Mouse (Mus musculus): ENCODE results near the gene Slc6a20a.

Gene Slc6a20a

DNA sequence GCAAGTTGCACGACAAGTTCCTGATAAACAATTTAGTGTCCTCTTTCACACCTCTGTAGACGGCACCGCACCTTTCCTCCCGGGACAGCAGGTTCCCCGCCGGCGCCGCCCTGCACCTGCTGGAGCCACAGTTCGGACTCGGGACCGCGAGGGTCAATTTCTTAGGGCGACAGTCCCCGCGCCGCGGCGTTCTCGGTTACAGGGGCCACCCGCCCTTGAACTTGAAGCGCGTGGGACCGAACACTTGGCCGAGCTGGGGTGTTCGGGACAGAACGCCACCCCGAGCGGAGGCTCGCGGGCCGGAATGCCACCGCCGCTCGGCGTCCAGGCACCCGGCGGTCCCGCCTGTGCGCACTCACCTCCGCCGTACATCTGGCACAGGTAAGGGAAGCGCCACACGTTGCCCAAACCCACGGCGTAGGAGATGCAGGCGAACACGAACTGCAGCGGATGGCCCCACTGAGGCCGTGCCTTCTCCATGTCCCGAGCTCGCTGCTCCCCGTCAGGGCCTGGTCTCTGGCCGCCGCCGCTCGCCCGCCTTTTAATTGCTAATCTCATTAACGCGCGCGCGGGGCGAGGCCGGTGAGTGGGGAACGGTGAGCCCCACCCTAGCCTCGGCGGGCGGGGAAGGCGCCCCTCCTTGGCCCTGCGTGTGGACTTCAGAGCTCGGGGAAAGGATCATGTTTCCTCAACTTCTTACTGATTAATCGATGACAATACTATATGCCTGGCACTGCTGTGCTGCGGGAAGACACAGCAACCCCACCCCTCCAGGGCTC lies at the start of gene Slc6a20a, which contains the start of gene Ccr9:
TSS of gene Slc6a20a (minus strand) at position 559 of the 779 bp plus-strand sequence.
TSS of gene Ccr9 (plus strand) at position 113 of the 779 bp plus-strand sequence.
- Histone ChIP-seq H3K36me3 (ENCODE audit: insufficient read depth, low read length) (no peaks in the 10 kb centered on the region), H3K9me3 (ENCODE audit: low read length) (no peaks in the 10 kb centered on the region), H3K4me1 (replicated peaks; ENCODE audit: low read depth, low read length) (peaks cover 11% of the 10 kb centered on the region), H3K4me3 (replicated peaks; ENCODE audit: low read length) (peak within 1 kb of the TSS; percentile 74), H3K27me3 (ENCODE audit: insufficient read depth, low read length) (peaks cover 71% of the 10 kb centered on the region)
- TF ChIP-seq CTCF (conservative IDR thresholded peaks at IDR 0.05; ENCODE audit: low read length): no peak
- no peak for TF ChIP-seq NANOG (IDR thresholded peaks at IDR 0.05; ENCODE audit: borderline replicate concordance, low read length)
- TF ChIP-seq POU5F1 (IDR thresholded peaks at IDR 0.05; ENCODE audit: borderline replicate concordance, low read length): no peak

DNA sequence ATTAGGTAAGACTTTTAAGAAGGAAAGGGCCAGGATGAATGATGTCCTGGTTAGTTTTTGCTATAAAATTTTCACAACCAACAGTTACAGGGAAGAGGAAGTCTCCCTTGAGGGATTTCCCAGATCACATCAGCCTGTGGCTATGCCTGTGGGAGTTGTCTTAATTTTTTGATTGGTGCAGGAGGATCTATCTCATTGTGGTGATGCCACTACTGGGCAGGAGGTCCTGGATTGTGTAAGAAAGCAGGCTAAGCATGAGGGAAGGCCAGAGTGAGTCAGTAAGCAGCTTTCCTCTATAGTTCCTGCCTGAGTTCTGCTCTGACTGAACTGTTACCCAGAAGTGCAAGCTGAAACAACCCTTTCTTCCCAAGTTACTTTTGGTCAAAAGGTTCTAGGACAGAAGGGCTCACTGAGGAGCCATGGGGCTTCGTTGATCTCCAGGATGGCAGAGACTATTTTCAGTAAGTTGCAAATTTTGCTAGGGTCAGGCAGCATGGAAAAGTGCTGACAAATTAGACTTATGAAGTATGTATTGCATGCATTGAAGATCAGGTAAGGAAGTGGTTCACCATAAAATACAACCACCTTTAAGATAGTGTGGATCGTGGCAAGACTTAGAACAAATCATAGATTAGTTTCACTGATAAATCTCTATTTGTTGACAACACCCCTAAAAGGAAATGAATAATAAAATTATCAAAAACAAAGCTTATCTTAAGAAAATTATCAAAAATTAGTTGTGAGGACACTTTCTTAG lies 44.2 kb upstream of the Slc6a20a start:
- H3K4me3 ChIP-seq (replicated peaks; ENCODE audit: low read length): no peak overlapping the region
- H3K36me3 ChIP-seq (ENCODE audit: insufficient read depth, low read length): no peaks in the 10 kb centered on the region
- H3K27me3 ChIP-seq (ENCODE audit: insufficient read depth, low read length): 0 out of 2 replicates have a peak, but pooled peaks cover 3% of the 10 kb centered on the region
- H3K4me1 ChIP-seq (replicated peaks; ENCODE audit: low read depth, low read length): no peaks in the 10 kb centered on the region
- TF ChIP-seq POU5F1 (IDR thresholded peaks at IDR 0.05; ENCODE audit: borderline replicate concordance, low read length): no peak
- TF ChIP-seq CTCF (conservative IDR thresholded peaks at IDR 0.05; ENCODE audit: low read length): no peak
- no peak for TF ChIP-seq NANOG (IDR thresholded peaks at IDR 0.05; ENCODE audit: borderline replicate concordance, low read length)
- peaks cover 15% of the 10 kb centered on the region; the same call in 1 of the 2 replicates for H3K9me3 ChIP-seq (ENCODE audit: low read length)

GRCm38 (mm10) chr9:123717186-123718008 lies 38.7 kb upstream of the Slc6a20a start, which contains the start of gene Lztfl1:
Gene Lztfl1, minus strand, starts transcription at chr9:123717697.
- Histone ChIP-seq H3K9me3 (ENCODE audit: low read length) (no peaks in the 10 kb centered on the region), H3K4me3 (replicated peaks; ENCODE audit: low read length) (peak within 1 kb of the TSS; percentile 81), H3K4me1 (replicated peaks; ENCODE audit: low read depth, low read length) (no peaks in the 10 kb centered on the region), H3K36me3 (ENCODE audit: insufficient read depth, low read length) (peaks cover 1% of the 10 kb centered on the region; the same call in 1 of the 2 replicates), H3K27me3 (ENCODE audit: insufficient read depth, low read length) (no peaks in the 10 kb centered on the region)
- no peak for TF ChIP-seq POU5F1 (IDR thresholded peaks at IDR 0.05; ENCODE audit: borderline replicate concordance, low read length)
- no peak for TF ChIP-seq NANOG (IDR thresholded peaks at IDR 0.05; ENCODE audit: borderline replicate concordance, low read length)
- TF ChIP-seq CTCF (conservative IDR thresholded peaks at IDR 0.05; ENCODE audit: low read length): no peak

DNA sequence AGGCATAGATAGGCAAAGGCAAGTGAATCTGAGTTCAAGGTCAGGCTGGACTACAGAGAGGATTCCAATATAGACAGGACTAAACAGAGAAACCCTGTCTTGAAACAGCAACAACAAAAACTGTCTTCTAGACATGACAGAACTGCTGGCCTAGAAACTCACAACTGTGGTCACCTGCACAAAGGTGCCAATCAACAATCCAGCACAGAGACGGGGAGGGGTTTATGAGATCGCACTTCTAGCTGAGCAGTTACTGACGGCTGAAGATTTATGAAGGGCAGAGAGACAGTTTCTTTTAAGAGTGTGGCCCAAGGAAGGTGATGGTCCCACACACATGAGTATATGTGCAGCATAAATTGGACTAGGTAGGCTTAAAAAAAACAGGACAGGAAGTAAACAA lies 37.6 kb upstream of the Slc6a20a start:
- Histone ChIP-seq H3K4me1 (replicated peaks; ENCODE audit: low read depth, low read length) (no peaks in the 10 kb centered on the region), H3K36me3 (ENCODE audit: insufficient read depth, low read length) (peaks cover 10% of the 10 kb centered on the region), H3K9me3 (ENCODE audit: low read length) (no peaks in the 10 kb centered on the region), H3K4me3 (replicated peaks; ENCODE audit: low read length) (no peak overlapping the region), H3K27me3 (ENCODE audit: insufficient read depth, low read length) (no peaks in the 10 kb centered on the region)
- TF ChIP-seq CTCF (conservative IDR thresholded peaks at IDR 0.05; ENCODE audit: low read length): no peak
- no peak for TF ChIP-seq POU5F1 (IDR thresholded peaks at IDR 0.05; ENCODE audit: borderline replicate concordance, low read length)
- TF ChIP-seq NANOG (IDR thresholded peaks at IDR 0.05; ENCODE audit: borderline replicate concordance, low read length): no peak

- H3K9me3 ChIP-seq (ENCODE audit: low read length): no peaks in the 10 kb centered on the region
- H3K36me3 ChIP-seq (ENCODE audit: insufficient read depth, low read length): peaks cover 22% of the 10 kb centered on the region
- TF ChIP-seq CTCF (conservative IDR thresholded peaks at IDR 0.05; ENCODE audit: low read length) (no peak), POU5F1 (IDR thresholded peaks at IDR 0.05; ENCODE audit: borderline replicate concordance, low read length) (no peak)
- H3K27me3 ChIP-seq (ENCODE audit: insufficient read depth, low read length): no peaks in the 10 kb centered on the region
- no peaks in the 10 kb centered on the region for H3K4me1 ChIP-seq (replicated peaks; ENCODE audit: low read depth, low read length)
- H3K4me3 ChIP-seq (replicated peaks; ENCODE audit: low read length): no peak overlapping the region
These were observed 34.4 kb upstream of the Slc6a20a start for GRCm38 (mm10) chr9:123713111-123713510.

GRCm38 (mm10) chr9:123709226-123709625 lies 30.5 kb upstream of the Slc6a20a start:
- Histone ChIP-seq H3K9me3 (ENCODE audit: low read length) (no peaks in the 10 kb centered on the region), H3K36me3 (ENCODE audit: insufficient read depth, low read length) (peaks cover 38% of the 10 kb centered on the region), H3K4me3 (replicated peaks; ENCODE audit: low read length) (no peak overlapping the region), H3K27me3 (ENCODE audit: insufficient read depth, low read length) (no peaks in the 10 kb centered on the region), H3K4me1 (replicated peaks; ENCODE audit: low read depth, low read length) (no peaks in the 10 kb centered on the region)
- TF ChIP-seq CTCF (conservative IDR thresholded peaks at IDR 0.05; ENCODE audit: low read length) (no peak), POU5F1 (IDR thresholded peaks at IDR 0.05; ENCODE audit: borderline replicate concordance, low read length) (no peak), NANOG (IDR thresholded peaks at IDR 0.05; ENCODE audit: borderline replicate concordance, low read length) (no peak)

DNA sequence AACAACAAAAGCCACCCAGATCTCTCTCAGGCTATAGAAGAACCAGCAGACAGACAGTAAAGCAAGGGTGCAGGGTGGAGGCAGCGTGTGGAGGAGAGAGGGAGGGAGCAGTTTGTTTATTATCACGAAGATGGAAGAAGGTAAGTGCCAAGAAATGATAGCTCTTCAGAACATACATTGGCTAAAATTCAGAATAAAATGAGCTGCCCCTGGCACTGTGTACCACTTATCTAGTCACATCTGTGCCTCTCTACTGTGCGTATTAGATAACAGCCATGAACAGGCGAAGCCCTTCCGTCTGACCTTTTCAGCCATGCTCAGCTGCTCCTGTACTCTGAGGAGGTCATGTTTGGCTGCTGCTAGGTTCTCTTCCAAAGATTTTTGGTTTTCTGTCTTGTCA lies 23.1 kb upstream of the Slc6a20a start:
- Histone ChIP-seq H3K27me3 (ENCODE audit: insufficient read depth, low read length) (no peaks in the 10 kb centered on the region), H3K36me3 (ENCODE audit: insufficient read depth, low read length) (peaks cover 32% of the 10 kb centered on the region), H3K4me3 (replicated peaks; ENCODE audit: low read length) (no peak overlapping the region), H3K4me1 (replicated peaks; ENCODE audit: low read depth, low read length) (no peaks in the 10 kb centered on the region), H3K9me3 (ENCODE audit: low read length) (no peaks in the 10 kb centered on the region)
- no peak for TF ChIP-seq CTCF (conservative IDR thresholded peaks at IDR 0.05; ENCODE audit: low read length)
- no peak for TF ChIP-seq NANOG (IDR thresholded peaks at IDR 0.05; ENCODE audit: borderline replicate concordance, low read length)
- TF ChIP-seq POU5F1 (IDR thresholded peaks at IDR 0.05; ENCODE audit: borderline replicate concordance, low read length): no peak
